Mouse (Mus musculus): Measurements from ENCODE around the gene Crtam. TPM values are rescaled to one million over a fixed set of nuclear protein-coding genes. Genes with fewer than 3 reads are reported as not detected.

The Crtam gene
- polyA plus RNA-seq (2012; rRNA removed): 0.09 and 0.16 TPM in 2 replicates

GRCm38 (mm10) chr9:41004415-41004814 lies at the start of gene Crtam:
TSS of gene Crtam (minus strand) at chr9:41004628.
- DNase-seq (ENCODE audit: low read depth, low spot score): no peak
- WGBS: 42% methylated on average over 4 of the region's 4 CpGs

GRCm38 (mm10) chr9:41054166-41054565 lies 49.7 kb upstream of the Crtam start:
- WGBS: 84% methylated on average over 9 of the region's 9 CpGs

GRCm38 (mm10) chr9:41053478-41053877 lies 49.0 kb upstream of the Crtam start:
- 48% methylated on average over 4 of the region's 4 CpGs for WGBS
- no peak for DNase-seq (ENCODE audit: low read depth, low spot score)

More at GRCm38 (mm10) chr9:41054166-41054565, 49.7 kb upstream of the Crtam start:
- no peak for DNase-seq (ENCODE audit: low read depth, low spot score)

GRCm38 (mm10) chr9:41051080-41051932 lies 46.9 kb upstream of the Crtam start:
- DNase-seq (ENCODE audit: low read depth, low spot score): no peak
- 71% methylated on average over 11 of the region's 11 CpGs for WGBS

GRCm38 (mm10) chr9:41050331-41051079 lies 46.1 kb upstream of the Crtam start:
- no peak for DNase-seq (ENCODE audit: low read depth, low spot score)
- WGBS: 67% methylated on average over 12 of the region's 12 CpGs

GRCm38 (mm10) chr9:41049282-41049681 lies 44.9 kb upstream of the Crtam start:
- WGBS: 84% methylated on average over 7 of the region's 7 CpGs
- no peak for DNase-seq (ENCODE audit: low read depth, low spot score)

GRCm38 (mm10) chr9:41048820-41049219 lies 44.4 kb upstream of the Crtam start:
- 76% methylated on average over 3 of the region's 3 CpGs for WGBS
- no peak for DNase-seq (ENCODE audit: low read depth, low spot score)

GRCm38 (mm10) chr9:41048216-41048615 lies 43.8 kb upstream of the Crtam start:
- WGBS: 74% methylated on average over 7 of the region's 7 CpGs
- DNase-seq (ENCODE audit: low read depth, low spot score): no peak

- DNase-seq (ENCODE audit: low read depth, low spot score): no peak
- 67% methylated on average over 2 of the region's 2 CpGs for WGBS
Measured at GRCm38 (mm10) chr9:41047654-41048053, 43.2 kb upstream of the Crtam start.

- 21% methylated on average over 3 of the region's 3 CpGs for WGBS
- peak; percentile 48 for DNase-seq (ENCODE audit: low read depth, low spot score)
Measured at GRCm38 (mm10) chr9:41044626-41045025, 40.2 kb upstream of the Crtam start.

- 94% methylated on average over 5 of the region's 5 CpGs for WGBS
- no peak for DNase-seq (ENCODE audit: low read depth, low spot score)
Measured at GRCm38 (mm10) chr9:41043641-41044040, 39.2 kb upstream of the Crtam start.

GRCm38 (mm10) chr9:41041404-41041803 lies 37.0 kb upstream of the Crtam start:
- 79% methylated on average over 3 of the region's 3 CpGs for WGBS
- DNase-seq (ENCODE audit: low read depth, low spot score): no peak

GRCm38 (mm10) chr9:41038150-41038664 lies 33.8 kb upstream of the Crtam start:
- 68% methylated on average over 9 of the region's 9 CpGs for WGBS
- no peak for DNase-seq (ENCODE audit: low read depth, low spot score)

GRCm38 (mm10) chr9:41031590-41032489 lies 27.4 kb upstream of the Crtam start:
- no peak for DNase-seq (ENCODE audit: low read depth, low spot score)
- 52% methylated on average over 18 of the region's 18 CpGs for WGBS

GRCm38 (mm10) chr9:41029827-41030226 lies 25.4 kb upstream of the Crtam start:
- DNase-seq (ENCODE audit: low read depth, low spot score): no peak
- WGBS: 54% methylated on average over 6 of the region's 6 CpGs

- DNase-seq (ENCODE audit: low read depth, low spot score): peak; percentile 13
- WGBS: 28% methylated on average over 5 of the region's 5 CpGs
Measured at GRCm38 (mm10) chr9:41028470-41028869, 24.0 kb upstream of the Crtam start.

- DNase-seq (ENCODE audit: low read depth, low spot score): no peak
- 84% methylated on average over 3 of the region's 3 CpGs for WGBS
Measured at GRCm38 (mm10) chr9:41021690-41022089, 17.3 kb upstream of the Crtam start.

- DNase-seq (ENCODE audit: low read depth, low spot score): no peak
Measured at GRCm38 (mm10) chr9:41020486-41020885, 16.1 kb upstream of the Crtam start.

GRCm38 (mm10) chr9:41014512-41014911 lies 10.1 kb upstream of the Crtam start:
- WGBS: 76% methylated on average over 4 of the region's 4 CpGs
- DNase-seq (ENCODE audit: low read depth, low spot score): no peak

More at GRCm38 (mm10) chr9:41020486-41020885, 16.1 kb upstream of the Crtam start:
- 80% methylated on average over 3 of the region's 3 CpGs for WGBS

Measured in large intestine, adult 2 months (tissue).